ENCODE assay signal across 7 mouse cellular contexts in the genomic region with DNA sequence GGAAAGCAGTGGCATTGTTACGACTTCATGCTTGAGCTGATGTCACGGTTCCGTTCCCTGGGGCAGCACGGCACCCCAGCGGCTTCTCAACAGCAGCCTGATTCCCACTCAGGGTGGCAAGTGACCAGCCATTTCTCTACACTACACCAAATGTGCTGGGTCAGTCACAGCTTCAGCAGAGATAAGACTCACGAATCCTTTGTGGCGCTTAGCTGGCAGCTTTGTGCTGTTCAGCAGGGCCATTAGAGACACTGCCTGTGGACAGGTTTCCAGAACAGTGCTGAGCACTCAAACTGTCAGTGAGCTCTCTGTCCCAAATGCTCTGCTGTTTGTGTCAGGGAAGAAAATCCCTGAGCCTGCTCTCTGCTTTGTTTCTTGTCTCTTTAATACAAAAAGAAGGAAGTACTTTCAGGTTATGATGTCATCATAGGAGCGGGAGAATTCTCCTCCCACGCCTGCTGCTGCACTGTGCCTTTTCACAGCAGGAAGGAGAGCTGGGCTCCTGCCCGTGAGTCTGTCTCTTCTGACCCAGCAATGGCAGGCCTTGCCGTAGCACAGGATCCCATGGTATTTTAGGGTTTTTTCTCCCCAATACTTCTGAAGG.
A peak's percentile ranks its signal among the peaks of the same experiment; 100 is the strongest.
DNase-seq lines count a peak whose midpoint lies in the region; ATAC-seq lines count a peak whose summit lies in the region.

No protein-coding gene starts in this region.

- peak overlapping the region; percentile 33 for H3K4me2 ChIP-seq in heart, embryonic 15.5 days
- no peak overlapping the region for H3K4me2 ChIP-seq in midbrain, embryonic 14.5 days (ENCODE audit: low read length)

- no peaks in the 10 kb centered on the region for H3K9me3 ChIP-seq in embryonic facial prominence, embryonic 10.5 days
- H3K9me3 ChIP-seq in heart, embryonic 15.5 days (replicated peaks) = no peaks in the 10 kb centered on the region
- H3K9me3 ChIP-seq in midbrain, embryonic 14.5 days (ENCODE audit: control insufficient read depth, low read length) = no peaks in the 10 kb centered on the region

- peak; percentile 61 for ATAC-seq in heart, embryonic 15.5 days (replicated peaks; ENCODE audit: insufficient number of reproducible peaks, insufficient read depth, low FRiP score, low read depth)
- no peak; the same call in 1 of the 2 replicates for ATAC-seq in midbrain, embryonic 14.5 days (ENCODE audit: low FRiP score, low TSS enrichment)

- peaks cover 47% of the 10 kb centered on the region for H3K4me1 ChIP-seq in embryonic facial prominence, embryonic 10.5 days
- H3K4me1 ChIP-seq in heart, embryonic 15.5 days (replicated peaks) = peaks cover 21% of the 10 kb centered on the region
- H3K4me1 ChIP-seq in midbrain, embryonic 14.5 days (ENCODE audit: control insufficient read depth, insufficient read depth, low read length) = peaks cover 8% of the 10 kb centered on the region

- H3K27me3 ChIP-seq in embryonic facial prominence, embryonic 10.5 days (replicated peaks; ENCODE audit: low read depth, poor library complexity, severe bottlenecking) = no peaks in the 10 kb centered on the region
- no peaks in the 10 kb centered on the region for H3K27me3 ChIP-seq in heart, embryonic 15.5 days
- no peaks in the 10 kb centered on the region for H3K27me3 ChIP-seq in midbrain, embryonic 14.5 days (ENCODE audit: control insufficient read depth, insufficient read depth, low read length)

- no peak overlapping the region for H3K9ac ChIP-seq in heart, embryonic 15.5 days
- 0 out of 2 replicates have a peak overlapping the region, but pooled peaks have one; percentile 20 for H3K9ac ChIP-seq in midbrain, embryonic 14.5 days (replicated peaks; ENCODE audit: low read length)

- no peak overlapping the region for H3K4me3 ChIP-seq in embryonic facial prominence, embryonic 10.5 days
- peak overlapping the region; percentile 16; the same call in 1 of the 2 replicates for H3K4me3 ChIP-seq in heart, embryonic 15.5 days
- H3K4me3 ChIP-seq in midbrain, embryonic 14.5 days (replicated peaks; ENCODE audit: low read depth, low read length) = no peak overlapping the region

- WGBS in embryonic facial prominence, embryonic 10.5 days = 71% methylated on average over 11 of the region's 11 CpGs
- WGBS in heart, embryonic 15.5 days = 35% methylated on average over 11 of the region's 11 CpGs
- 24% methylated on average over 11 of the region's 11 CpGs for WGBS in midbrain, embryonic 14.5 days

- peak; percentile 44 for DNase-seq in urinary bladder, postnatal 14 days (ENCODE audit: low spot score)
- no peak for DNase-seq in urinary bladder, postnatal 10 days (ENCODE audit: low spot score)
- DNase-seq in embryonic facial prominence, embryonic 10.5 days (ENCODE audit: low spot score) = no peak
- peak; percentile 65 for DNase-seq in kidney, postnatal 14 days
- peak; percentile 52 for DNase-seq in midbrain, embryonic 14.5 days
- DNase-seq in natural killer cell, adult 2 months (ENCODE audit: low spot score in 2 of 2) = no peak

- peaks cover 74% of the 10 kb centered on the region for H3K36me3 ChIP-seq in embryonic facial prominence, embryonic 10.5 days (replicated peaks)
- peaks cover 37% of the 10 kb centered on the region for H3K36me3 ChIP-seq in heart, embryonic 15.5 days
- peaks cover 14% of the 10 kb centered on the region for H3K36me3 ChIP-seq in midbrain, embryonic 14.5 days (ENCODE audit: control insufficient read depth, insufficient read depth, low read length)

- H3K27ac ChIP-seq in embryonic facial prominence, embryonic 10.5 days (replicated peaks) = peak overlapping the region; percentile 82
- peak overlapping the region; percentile 86 for H3K27ac ChIP-seq in heart, embryonic 15.5 days
- H3K27ac ChIP-seq in midbrain, embryonic 14.5 days (replicated peaks; ENCODE audit: low read depth, low read length) = peak overlapping the region; percentile 54; the same call in 1 of the 2 replicates

Comparison
In these comparisons a context has a peak if more than half of its experiments do, and no peak if none do; other contexts are left out.
1. DNase-seq: peak in urinary bladder, postnatal 14 days (single experiment), kidney, postnatal 14 days (single experiment) and midbrain, embryonic 14.5 days (single experiment); none in urinary bladder, postnatal 10 days (single experiment), embryonic facial prominence, embryonic 10.5 days (single experiment) and natural killer cell, adult 2 months (0 of 2).
2. Peak in every context shown above with its lines, with median percentiles within 50 percentile points of each other: H3K27ac ChIP-seq.